Mouse (Mus musculus) kidney, adult 2 months (tissue): ENCODE data around the gene Cog3.
A peak's percentile ranks its signal among the peaks of the same experiment; 100 is the strongest.

Source experiments
- CTCF ChIP-seq: fragments of 200-500 bp; conservative IDR thresholded peaks from 2 replicates; pipeline ENCODE4 v1.5.1; 2011; ENCODE audit warnings: low read depth, mild to moderate bottlenecking, control low read depth, low read length, moderate library complexity, mixed read lengths; ENCODE audit not compliant: insufficient read depth, insufficient read length
- POLR2A ChIP-seq: fragments of 200-500 bp; IDR thresholded peaks from one replicate; pipeline ENCODE4 v1.6.1; 2011; ENCODE audit warnings: low read depth, low read length, control low read depth

GRCm38 (mm10) chr14:75761028-75761805, 6.9 kb upstream of the Cog3 start:
- TF ChIP-seq CTCF (peak; percentile 74), POLR2A (no peak)
